Mouse (Mus musculus) hindbrain, embryonic 11.5 days (tissue): ENCODE measurements around the gene Aven. TPM values are rescaled to one million over a fixed set of nuclear protein-coding genes. Genes with fewer than 3 reads are reported as not detected.

ENCODE experiments used
- ATAC-seq: fragments of 200-750 bp; cut with Nextera tagmentation; 2 replicates; pipeline ENCODE4 v1.8.0; 2017; ENCODE audit warnings: mild to moderate bottlenecking, moderate TSS enrichment, moderate library complexity; ENCODE audit not compliant: low FRiP score
- DNase-seq: peaks from one replicate; pipeline ENCODE4 v3.0.0-alpha.2; 2015; ENCODE audit warnings: low spot score
- H3K27ac ChIP-seq: fragments of 300-500 bp; sonication (generic); 2 replicates; pipeline ENCODE4 v1.5.1; 2014; ENCODE audit warnings: mild to moderate bottlenecking, low read depth, low read length
- H3K27me3 ChIP-seq: fragments of 300-500 bp; sonication (generic); 2 replicates; pipeline ENCODE4 v1.6.1; 2014; ENCODE audit warnings: mild to moderate bottlenecking, low read length, moderate library complexity, mixed read lengths; ENCODE audit not compliant: control insufficient read depth, insufficient read depth
- H3K36me3 ChIP-seq: fragments of 300-500 bp; sonication (generic); 2 replicates; pipeline ENCODE4 v1.6.1; 2014; ENCODE audit warnings: mild to moderate bottlenecking, low read length, moderate library complexity, mixed read lengths; ENCODE audit not compliant: control insufficient read depth, insufficient read depth
- H3K4me1 ChIP-seq: fragments of 300-500 bp; sonication (generic); replicated peaks from 2 replicates; pipeline ENCODE4 v1.6.1; 2014; ENCODE audit warnings: low read length, mixed read lengths; ENCODE audit not compliant: control insufficient read depth, insufficient read depth
- H3K4me2 ChIP-seq: fragments of 300-500 bp; sonication (generic); replicated peaks from 2 replicates; pipeline ENCODE4 v1.6.1; 2014; ENCODE audit warnings: mild to moderate bottlenecking, low read depth, low read length
- H3K4me3 ChIP-seq: fragments of 300-500 bp; sonication (generic); 2 replicates; pipeline ENCODE4 v1.5.1; 2014; ENCODE audit warnings: low read depth, low read length
- H3K9ac ChIP-seq: fragments of 300-500 bp; sonication (generic); 2 replicates; pipeline ENCODE4 v1.6.1; 2014; ENCODE audit warnings: low read depth, low read length
- H3K9me3 ChIP-seq: fragments of 300-500 bp; sonication (generic); 2 replicates; pipeline ENCODE4 v1.6.1; 2016; ENCODE audit warnings: low read length; ENCODE audit not compliant: control insufficient read depth
- WGBS: fragments of 180-500 bp; shearing (Covaris S2); extraction: QIAGEN DNeasy Blood & Tissue Kit; methylation state at CpG from one replicate; pipeline ENCODE4 v1.1.7; 2014; 5-methylcytosine and 5-hydroxymethylcytosine counted together
- polyA plus RNA-seq: library from polyadenylated mRNA; unstranded; fragments of >200 nt; fragmentation: Nextera tagmentation; extraction: Ambion mirVana; gene quantifications from 2 replicates; pipeline ENCODE4 v1.2.1, GENCODE M21; 2014

Aven gene
- polyA plus RNA-seq, 1 experiment from 2014 or later, result 5.9 TPM

- H3K4me3 ChIP-seq, result no peak overlapping the region
- H3K4me2 ChIP-seq, result no peak overlapping the region
- H3K36me3 ChIP-seq, result no peaks in the 10 kb centered on the region
- H3K9me3 ChIP-seq, result no peaks in the 10 kb centered on the region
- H3K4me1 ChIP-seq, result no peaks in the 10 kb centered on the region
- no peak overlapping the region for H3K9ac ChIP-seq
- 77% methylated on average over 5 of the region's 5 CpGs for WGBS
- H3K27ac ChIP-seq, result no peak overlapping the region
- no peak for DNase-seq
- no peaks in the 10 kb centered on the region for H3K27me3 ChIP-seq
- no peak for ATAC-seq
Measured at GRCm38 (mm10) chr2:112596415-112596814, 103.7 kb downstream of the Aven start.

GRCm38 (mm10) chr2:112597064-112597463 lies 104.3 kb downstream of the Aven start:
- Histone ChIP-seq H3K4me3 (no peak overlapping the region), H3K36me3 (no peaks in the 10 kb centered on the region), H3K27ac (no peak overlapping the region), H3K4me2 (no peak overlapping the region), H3K4me1 (no peaks in the 10 kb centered on the region), H3K27me3 (no peaks in the 10 kb centered on the region), H3K9ac (no peak overlapping the region), H3K9me3 (no peaks in the 10 kb centered on the region)
- DNase-seq (no peak), ATAC-seq (no peak)
- 87% methylated on average over 1 of the region's 1 CpGs for whole genome bisulfite sequencing

GRCm38 (mm10) chr2:112600222-112600621 lies 107.5 kb downstream of the Aven start:
- Histone ChIP-seq H3K4me1 (no peaks in the 10 kb centered on the region), H3K9ac (no peak overlapping the region), H3K36me3 (no peaks in the 10 kb centered on the region), H3K9me3 (no peaks in the 10 kb centered on the region), H3K4me2 (no peak overlapping the region), H3K4me3 (no peak overlapping the region), H3K27ac (no peak overlapping the region), H3K27me3 (no peaks in the 10 kb centered on the region)
- ATAC-seq (no peak), DNase-seq (no peak)
- 51% methylated on average over 10 of the region's 10 CpGs for WGBS

- Histone ChIP-seq H3K36me3 (no peaks in the 10 kb centered on the region), H3K9ac (no peak overlapping the region), H3K4me2 (no peak overlapping the region), H3K4me3 (no peak overlapping the region), H3K27me3 (no peaks in the 10 kb centered on the region), H3K27ac (no peak overlapping the region), H3K4me1 (no peaks in the 10 kb centered on the region), H3K9me3 (no peaks in the 10 kb centered on the region)
- peak; percentile 45; the same call in 1 of the 2 replicates for ATAC-seq
- 81% methylated on average over 8 of the region's 8 CpGs for WGBS
- DNase-seq, result no peak
Measured at GRCm38 (mm10) chr2:112602487-112602886, 109.7 kb downstream of the Aven start.

- 87% methylated on average over 3 of the region's 3 CpGs for WGBS
- ATAC-seq, result no peak
- no peak overlapping the region for H3K4me3 ChIP-seq
- H3K4me2 ChIP-seq, result no peak overlapping the region
- H3K9me3 ChIP-seq, result no peaks in the 10 kb centered on the region
- H3K36me3 ChIP-seq, result no peaks in the 10 kb centered on the region
- H3K27ac ChIP-seq, result no peak overlapping the region
- no peaks in the 10 kb centered on the region for H3K4me1 ChIP-seq
- H3K9ac ChIP-seq, result no peak overlapping the region
- no peak for DNase-seq
- H3K27me3 ChIP-seq, result no peaks in the 10 kb centered on the region
Measured at GRCm38 (mm10) chr2:112606536-112606935, 113.8 kb downstream of the Aven start.

GRCm38 (mm10) chr2:112612628-112613027 lies 119.9 kb downstream of the Aven start:
- WGBS, result 82% methylated on average over 3 of the region's 3 CpGs
- H3K9me3 ChIP-seq, result no peaks in the 10 kb centered on the region
- no peak overlapping the region for H3K9ac ChIP-seq
- H3K4me2 ChIP-seq, result no peak overlapping the region
- no peak overlapping the region for H3K27ac ChIP-seq
- no peak overlapping the region for H3K4me3 ChIP-seq
- ATAC-seq (no peak), DNase-seq (no peak)
- H3K36me3 ChIP-seq, result no peaks in the 10 kb centered on the region
- H3K27me3 ChIP-seq, result no peaks in the 10 kb centered on the region
- no peaks in the 10 kb centered on the region for H3K4me1 ChIP-seq

GRCm38 (mm10) chr2:112614375-112614774 lies 121.6 kb downstream of the Aven start:
- Histone ChIP-seq H3K9me3 (no peaks in the 10 kb centered on the region), H3K9ac (no peak overlapping the region), H3K4me2 (no peak overlapping the region), H3K4me3 (no peak overlapping the region), H3K27me3 (no peaks in the 10 kb centered on the region), H3K27ac (no peak overlapping the region), H3K4me1 (no peaks in the 10 kb centered on the region), H3K36me3 (no peaks in the 10 kb centered on the region)
- 93% methylated on average over 7 of the region's 7 CpGs for WGBS
- DNase-seq, result no peak
- no peak for ATAC-seq

GRCm38 (mm10) chr2:112617206-112617605 lies 124.4 kb downstream of the Aven start:
- no peak overlapping the region for H3K27ac ChIP-seq
- WGBS, result 25% methylated on average over 3 of the region's 3 CpGs
- no peak overlapping the region for H3K4me3 ChIP-seq
- H3K4me1 ChIP-seq, result no peaks in the 10 kb centered on the region
- no peak overlapping the region for H3K4me2 ChIP-seq
- H3K9ac ChIP-seq, result no peak overlapping the region
- no peaks in the 10 kb centered on the region for H3K27me3 ChIP-seq
- no peaks in the 10 kb centered on the region for H3K9me3 ChIP-seq
- DNase-seq (no peak), ATAC-seq (no peak)
- no peaks in the 10 kb centered on the region for H3K36me3 ChIP-seq

GRCm38 (mm10) chr2:112625156-112625555 lies 132.4 kb downstream of the Aven start:
- H3K9ac ChIP-seq, result no peak overlapping the region
- H3K4me3 ChIP-seq, result no peak overlapping the region
- ATAC-seq (no peak), DNase-seq (no peak)
- no peak overlapping the region for H3K4me2 ChIP-seq
- no peak overlapping the region for H3K27ac ChIP-seq
- H3K4me1 ChIP-seq, result no peaks in the 10 kb centered on the region
- no peaks in the 10 kb centered on the region for H3K9me3 ChIP-seq
- WGBS, result 90% methylated on average over 3 of the region's 3 CpGs
- H3K36me3 ChIP-seq, result no peaks in the 10 kb centered on the region
- no peaks in the 10 kb centered on the region for H3K27me3 ChIP-seq
